Mouse (Mus musculus): ENCODE data around the gene BC067074.

The BC067074 gene

GRCm38 (mm10) chr13:113321972-113322371, 29.0 kb downstream of the BC067074 start:
- DNase-seq (ENCODE audit: low read depth, low spot score) = peak; percentile 4

- no peak for DNase-seq (ENCODE audit: low read depth, low spot score)
Measured at GRCm38 (mm10) chr13:113324241-113324640, 31.3 kb downstream of the BC067074 start.

GRCm38 (mm10) chr13:113325678-113326077, 32.7 kb downstream of the BC067074 start:
- no peak for DNase-seq (ENCODE audit: low read depth, low spot score)

DNA sequence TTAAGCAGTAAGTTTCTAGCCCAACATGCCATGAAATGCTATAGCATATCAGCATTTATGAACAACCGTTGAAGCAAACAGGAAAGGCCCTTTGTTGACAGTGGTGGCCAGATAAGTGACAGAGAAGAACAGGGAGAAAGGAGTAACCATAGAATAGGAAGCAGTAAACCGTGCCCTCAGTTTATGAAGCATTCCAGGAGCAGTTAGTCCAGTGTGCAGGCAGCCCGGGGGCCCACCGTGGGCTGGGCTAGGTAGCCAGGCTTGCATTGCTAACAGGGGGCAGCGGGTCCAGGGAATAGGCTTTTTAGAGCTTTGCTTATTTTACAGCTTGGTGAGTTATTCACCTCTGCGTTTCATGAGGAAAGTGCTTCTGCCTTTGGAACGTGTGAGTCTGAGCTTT, 39.3 kb downstream of the BC067074 start:
- DNase-seq (ENCODE audit: low read depth, low spot score) = no peak

GRCm38 (mm10) chr13:113333374-113333773, 40.4 kb downstream of the BC067074 start:
- no peak for DNase-seq (ENCODE audit: low read depth, low spot score)

DNA sequence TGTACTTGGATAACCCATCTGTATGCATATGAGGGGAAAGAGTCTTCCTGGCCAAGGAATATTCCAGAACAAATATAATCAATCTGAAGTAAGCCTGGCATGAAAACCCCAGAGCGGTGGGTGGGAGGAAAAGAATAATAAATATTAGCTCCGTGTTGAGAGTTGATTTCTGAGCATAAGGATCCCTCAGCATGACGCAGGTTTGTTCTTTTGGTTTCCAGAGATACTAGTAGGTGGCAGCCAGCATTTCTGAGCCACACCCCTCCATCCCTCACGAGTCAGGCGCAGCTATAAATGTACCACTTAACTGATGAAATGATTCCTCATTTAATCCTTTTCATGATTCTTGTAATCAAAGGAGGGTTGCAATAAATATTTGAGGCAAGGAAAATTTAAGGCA, 41.0 kb downstream of the BC067074 start:
- DNase-seq (ENCODE audit: low read depth, low spot score) = no peak

DNA sequence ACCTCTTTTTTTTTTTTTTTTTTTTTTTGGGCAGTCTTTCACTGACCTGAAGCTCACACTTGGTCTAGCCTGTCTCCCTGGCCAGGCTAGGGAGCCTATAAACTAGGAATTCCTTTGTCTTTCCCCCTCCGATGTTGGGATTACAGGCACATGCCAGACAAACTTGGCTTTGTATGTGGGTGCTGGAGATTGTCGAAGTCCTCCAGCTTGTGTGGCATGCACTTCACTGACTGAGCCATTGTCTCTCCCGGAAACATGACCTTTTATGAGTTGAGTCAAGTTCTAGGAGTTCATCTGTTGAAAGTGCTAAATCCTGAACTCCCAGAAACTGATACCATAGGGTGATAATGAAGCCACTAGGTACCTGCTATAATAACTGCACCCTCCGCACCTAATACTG, 41.8 kb downstream of the BC067074 start:
- DNase-seq (ENCODE audit: low read depth, low spot score) = no peak

- no peak for DNase-seq (ENCODE audit: low read depth, low spot score)
Measured at GRCm38 (mm10) chr13:113337223-113337858, 44.4 kb downstream of the BC067074 start.

DNA sequence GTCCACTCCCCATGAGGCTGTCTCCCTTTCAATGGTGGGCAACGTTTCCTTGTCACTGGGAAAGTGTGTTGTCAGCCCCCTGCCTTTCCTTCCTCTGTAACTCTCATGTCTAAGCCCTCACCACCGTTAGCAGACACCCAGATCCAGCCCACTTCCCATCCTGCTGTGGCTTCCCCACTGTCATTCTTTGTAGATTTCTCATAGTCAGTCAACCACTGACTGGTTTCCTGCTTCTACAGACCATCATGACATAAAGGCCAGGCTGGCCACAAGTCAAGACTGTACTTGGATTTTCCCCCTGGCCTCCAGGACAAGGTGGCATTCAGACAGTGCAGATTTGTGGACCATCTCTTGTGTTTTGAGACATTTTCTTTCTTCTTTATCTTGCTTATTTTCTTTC, 47.7 kb downstream of the BC067074 start:
- DNase-seq (ENCODE audit: low read depth, low spot score) = no peak

- DNase-seq (ENCODE audit: low read depth, low spot score) = no peak
Measured at GRCm38 (mm10) chr13:113341161-113341560, 48.2 kb downstream of the BC067074 start.

DNA sequence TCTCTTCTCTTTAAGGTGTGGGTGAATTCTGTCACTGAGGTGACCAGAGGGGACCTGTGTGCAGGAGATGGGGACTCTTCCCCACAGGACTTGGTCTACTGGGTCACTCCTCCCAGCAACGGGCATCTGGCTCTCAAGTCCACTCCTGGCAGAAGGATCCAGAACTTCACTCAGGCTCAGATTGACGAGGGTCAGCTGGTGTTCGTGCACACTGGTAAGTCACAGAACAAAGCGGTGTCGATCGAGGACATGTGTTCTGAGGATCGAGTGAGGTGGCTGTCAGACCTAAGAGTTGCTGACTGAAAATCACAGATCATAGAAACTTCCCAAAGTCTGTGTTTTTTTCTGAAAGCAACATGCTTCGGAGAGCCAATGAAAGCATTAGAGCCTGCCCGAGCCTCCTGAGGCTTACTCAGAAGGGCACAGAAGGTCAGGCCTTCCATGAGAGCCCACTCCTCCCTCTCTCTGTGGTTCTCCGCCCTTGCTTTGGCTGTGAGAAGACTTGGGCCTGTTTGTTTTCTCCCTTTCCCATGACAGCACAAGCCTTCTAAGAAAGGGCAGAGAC, 49.5 kb downstream of the BC067074 start:
- DNase-seq (ENCODE audit: low read depth, low spot score) = no peak

DNA sequence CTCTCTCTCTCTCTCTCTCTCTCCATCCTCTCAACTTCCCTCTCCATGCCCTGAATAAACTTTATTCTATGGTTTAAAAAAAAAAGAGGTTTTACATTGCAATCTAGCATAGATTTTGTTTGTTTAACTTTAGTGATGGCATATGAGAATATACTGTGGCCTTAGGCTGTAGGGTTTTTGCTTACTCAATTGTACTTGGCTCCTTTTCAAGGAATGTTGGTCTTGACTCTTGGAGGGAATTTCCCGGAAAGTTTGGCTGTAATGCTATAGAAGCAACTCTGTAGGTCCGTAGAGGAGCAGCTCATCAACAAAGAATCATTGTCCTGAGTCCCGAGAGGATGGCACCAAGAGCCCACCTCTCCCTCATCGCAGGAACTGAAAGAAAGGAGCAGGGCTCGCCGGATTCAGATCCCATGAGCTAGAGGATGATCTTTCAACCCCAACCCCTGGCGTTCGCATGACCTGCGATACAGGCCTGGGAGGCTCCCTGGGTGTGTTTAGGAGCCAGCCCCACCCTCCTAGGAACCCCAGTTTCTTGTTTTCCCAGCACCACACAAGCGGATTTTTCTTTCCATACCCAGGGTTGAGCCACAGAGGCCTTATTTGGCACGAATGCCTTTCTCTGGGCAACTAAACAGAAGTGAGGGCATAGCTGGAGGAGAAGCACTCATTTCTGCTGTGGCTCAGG, 57.9 kb downstream of the BC067074 start:
- no peak for DNase-seq (ENCODE audit: low read depth, low spot score)

DNA sequence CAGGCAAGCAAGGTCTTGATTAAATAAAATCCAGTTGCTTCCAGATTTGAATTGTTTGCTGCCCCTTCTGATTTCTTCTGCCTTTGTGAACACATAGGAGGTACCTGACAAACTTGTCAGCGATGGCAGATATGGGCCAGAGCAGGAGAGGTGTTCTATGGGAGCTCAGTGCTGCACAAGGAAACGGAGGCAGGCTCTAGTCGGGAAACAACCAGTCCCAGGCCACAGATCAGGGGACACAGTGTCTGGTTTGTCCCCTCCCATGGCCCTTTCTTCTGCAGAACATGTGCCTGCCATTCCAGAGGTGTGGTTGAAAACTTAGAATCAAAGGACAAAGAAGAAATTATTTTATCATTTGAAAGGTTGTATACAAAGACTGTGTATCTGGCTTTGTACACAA, 60.6 kb downstream of the BC067074 start:
- no peak for DNase-seq (ENCODE audit: low read depth, low spot score)

DNA sequence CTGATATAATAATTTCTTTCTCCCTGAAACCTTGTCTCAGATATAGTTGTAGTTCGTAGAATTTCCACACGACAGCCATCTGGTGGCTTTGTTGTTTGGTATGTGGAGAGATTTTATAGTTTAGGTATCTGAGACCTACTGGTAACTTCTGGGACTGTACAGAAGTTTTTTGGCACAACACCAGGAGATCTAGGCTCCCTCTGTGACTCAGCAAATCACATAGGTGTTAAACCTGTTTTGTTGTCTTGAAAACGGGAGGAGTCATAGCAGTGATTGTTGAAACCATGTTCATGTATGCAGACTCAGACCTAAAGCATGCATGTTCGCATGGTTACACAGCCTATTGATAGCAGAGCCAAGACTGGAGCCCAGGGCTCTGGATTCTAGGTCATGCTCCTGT, 61.0 kb downstream of the BC067074 start:
- DNase-seq (ENCODE audit: low read depth, low spot score) = no peak

- DNase-seq (ENCODE audit: low read depth, low spot score) = no peak
Measured at GRCm38 (mm10) chr13:113355022-113355421, 62.1 kb downstream of the BC067074 start.

GRCm38 (mm10) chr13:113357438-113358144, 64.6 kb downstream of the BC067074 start:
- DNase-seq (ENCODE audit: low read depth, low spot score) = no peak

DNA sequence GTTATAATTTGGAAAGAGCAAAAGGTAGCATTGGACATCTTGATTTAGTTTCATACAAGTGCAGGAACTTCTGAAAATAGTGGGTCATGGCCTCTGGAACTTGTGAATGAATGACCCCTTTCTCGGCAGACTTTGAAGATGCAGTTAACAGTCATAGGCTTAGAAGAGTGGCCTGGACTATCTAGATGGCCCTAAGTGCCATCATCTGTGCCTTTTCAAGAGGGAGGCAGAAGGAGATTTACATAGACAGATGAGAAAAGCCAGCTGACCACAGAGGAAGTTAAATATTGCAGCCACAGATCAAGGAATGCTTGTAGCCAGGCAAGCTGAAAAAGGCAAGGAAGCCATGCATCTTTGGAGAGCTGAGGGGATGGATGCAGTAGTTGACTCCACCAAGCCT, 66.7 kb downstream of the BC067074 start:
- no peak for DNase-seq (ENCODE audit: low read depth, low spot score)

DNA sequence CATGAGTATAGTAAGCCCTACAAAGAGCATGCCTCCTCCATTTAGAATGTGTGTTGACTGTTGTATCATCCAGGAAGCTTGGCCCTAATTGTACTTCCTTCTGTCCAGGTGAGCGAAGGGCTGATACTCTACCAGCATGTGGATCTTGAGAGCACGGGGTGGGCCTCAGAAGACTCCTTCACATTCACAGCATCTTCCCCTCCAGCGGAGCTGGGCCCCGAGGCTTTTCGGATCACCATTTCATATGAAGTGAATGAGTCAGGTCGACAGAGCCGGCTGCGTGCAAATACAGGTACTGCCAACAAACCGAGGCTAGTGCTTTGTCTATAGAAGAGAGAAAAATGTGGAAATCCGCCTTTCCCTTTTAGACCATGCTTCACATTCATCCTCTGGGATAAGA, 73.0 kb downstream of the BC067074 start:
- no peak for DNase-seq (ENCODE audit: low read depth, low spot score)

DNA sequence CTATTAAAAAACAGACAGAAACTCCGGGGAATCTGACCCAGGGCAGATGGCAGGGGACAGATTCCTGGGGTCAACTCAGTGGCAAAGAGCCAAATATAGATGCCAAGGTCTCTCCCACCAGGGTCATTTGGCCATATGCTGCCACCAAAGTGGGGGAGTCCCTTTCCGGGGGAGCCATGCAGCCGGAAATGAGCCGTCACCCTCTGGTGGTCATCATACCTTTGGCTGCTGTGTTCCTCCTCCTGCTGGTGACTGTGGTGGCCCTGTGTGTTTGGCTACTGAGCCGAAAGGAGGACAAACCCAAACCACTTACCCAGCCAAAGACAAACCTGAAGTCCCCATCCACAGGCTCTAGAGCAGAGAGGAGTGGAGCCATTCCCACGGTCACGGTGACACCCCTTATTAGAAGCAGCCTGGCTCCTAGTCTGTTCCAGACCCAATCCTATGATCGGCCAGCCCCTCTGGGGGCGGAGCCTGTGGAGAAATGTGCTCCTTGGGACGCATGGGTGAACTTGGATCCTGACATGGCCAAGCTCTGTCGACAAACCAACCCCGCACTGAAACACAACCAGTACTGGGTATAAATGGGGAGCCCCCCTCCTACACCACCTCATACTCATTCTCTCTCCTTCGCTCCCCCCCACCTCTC, 76.1 kb downstream of the BC067074 start:
- DNase-seq (ENCODE audit: low read depth, low spot score) = no peak

GRCm38 (mm10) chr13:113369622-113370021, 76.7 kb downstream of the BC067074 start:
- DNase-seq (ENCODE audit: low read depth, low spot score) = no peak

- no peak for DNase-seq (ENCODE audit: low read depth, low spot score)
Measured at GRCm38 (mm10) chr13:113373291-113374083, 80.5 kb downstream of the BC067074 start.
